Mouse (Mus musculus): ENCODE data around the gene Gad1. TPM values are rescaled to one million over a fixed set of nuclear protein-coding genes. Genes with fewer than 3 reads are reported as not detected.

The Gad1 gene
- total RNA-seq, 4 experiments from 2014 or later, result 404 to 571 (median 466) TPM

DNA sequence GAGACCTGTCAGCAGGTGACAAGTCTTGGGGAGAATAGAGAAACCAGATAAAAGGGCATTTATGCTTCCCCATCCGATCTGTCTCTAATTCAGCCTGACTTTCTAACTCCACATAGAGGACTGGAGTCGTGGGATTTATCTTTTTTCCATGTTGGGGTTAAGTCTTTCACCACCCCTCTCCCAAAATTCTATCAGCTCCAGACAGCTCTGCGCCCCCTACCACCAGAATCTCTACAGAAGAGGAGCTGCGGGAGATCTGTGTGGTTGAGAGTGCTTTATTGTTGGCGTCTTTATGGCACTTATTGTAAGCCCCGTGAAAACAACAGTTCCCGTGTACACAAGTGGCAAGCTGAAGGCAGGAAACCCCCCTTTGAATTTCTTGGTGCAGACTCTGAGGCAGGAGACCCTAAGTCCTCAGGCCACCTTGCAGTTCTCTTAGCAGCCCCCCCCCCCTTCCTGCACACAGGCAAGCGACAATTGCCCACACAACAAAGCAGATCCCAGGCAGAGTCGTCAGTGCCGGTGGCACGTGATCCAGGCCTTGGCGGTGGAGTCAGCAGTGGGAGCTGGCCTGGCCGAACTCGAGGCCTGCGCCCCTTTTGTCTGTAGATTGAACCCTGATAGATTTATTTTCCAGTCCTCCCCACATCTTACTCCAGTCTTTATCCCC lies 11.9 kb downstream of the Gad1 start:
- no peak for DNase-seq (ENCODE audit: low spot score in 2 of 2)

DNA sequence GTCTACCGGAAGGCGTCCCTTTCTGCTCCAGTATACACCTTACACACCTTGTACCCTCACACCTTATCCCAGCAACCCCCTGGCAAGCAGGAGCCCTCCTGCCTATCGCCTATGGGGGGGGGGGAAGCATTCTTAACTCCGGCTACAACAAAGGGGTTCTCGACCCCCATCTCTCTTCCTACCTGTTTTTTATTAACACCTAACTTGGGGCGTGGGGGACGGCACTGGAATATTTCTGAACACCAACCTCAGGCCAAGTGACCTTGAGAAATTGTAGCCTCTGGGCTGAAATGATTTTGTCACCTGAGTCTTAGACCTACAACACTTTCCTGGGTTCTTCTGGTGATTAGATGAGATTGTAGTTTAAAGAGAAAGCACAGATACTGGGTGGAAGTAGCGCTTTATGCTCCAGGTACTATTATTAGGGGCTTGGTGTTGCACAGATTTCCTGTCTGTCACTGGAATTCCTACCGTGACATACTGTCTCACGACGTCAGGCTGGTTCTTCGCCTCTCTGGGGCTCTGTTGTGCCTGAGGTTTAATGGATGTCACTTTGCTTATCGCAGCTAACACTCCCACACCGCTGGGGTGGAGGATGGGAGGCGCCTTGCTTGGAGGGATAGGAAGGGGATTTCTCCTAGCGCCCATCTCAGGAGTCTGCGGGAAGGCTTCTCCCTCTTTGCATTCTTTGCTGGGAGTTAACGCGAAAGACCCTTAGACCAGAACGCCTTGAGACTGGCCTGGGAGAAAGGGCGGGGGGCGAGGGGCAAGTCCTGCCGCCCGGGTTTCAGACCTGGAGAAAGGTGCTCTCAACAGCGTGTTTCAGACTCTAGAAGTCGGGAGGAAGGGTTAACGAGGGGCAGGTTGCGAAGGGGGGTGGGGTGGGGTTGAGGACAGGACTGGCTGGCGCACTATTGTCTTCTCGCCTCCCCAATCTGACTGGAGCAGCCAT lies 13.1 kb downstream of the Gad1 start:
- no peak for DNase-seq (ENCODE audit: low spot score in 2 of 2)

- DNase-seq (ENCODE audit: low spot score in 2 of 2), result no peak
These were observed 13.7 kb downstream of the Gad1 start for GRCm38 (mm10) chr2:70566603-70566981.

- no peak for DNase-seq (ENCODE audit: low spot score in 2 of 2)
These were observed 14.3 kb downstream of the Gad1 start for GRCm38 (mm10) chr2:70567071-70567681.

DNA sequence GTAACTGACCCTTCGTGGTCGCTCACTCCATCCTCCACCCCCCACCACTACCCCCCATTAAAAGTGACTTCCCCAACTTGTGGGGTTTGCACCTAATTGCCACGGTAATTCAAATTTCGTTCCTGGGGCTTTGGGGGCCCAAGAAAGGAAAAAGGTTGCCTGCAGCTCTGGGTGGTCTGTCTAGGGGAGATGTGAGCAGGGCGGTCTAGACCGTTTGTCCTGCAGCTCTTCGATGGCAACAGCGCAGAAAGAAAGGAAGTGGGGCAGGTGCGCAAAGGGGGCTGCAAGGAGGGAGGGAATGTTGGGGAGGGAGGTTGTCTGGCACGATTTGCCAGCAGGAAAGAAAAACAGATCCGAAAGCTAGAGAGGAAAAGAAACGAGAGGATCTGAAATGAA lies 14.8 kb downstream of the Gad1 start:
- no peak for DNase-seq (ENCODE audit: low spot score in 2 of 2)

DNA sequence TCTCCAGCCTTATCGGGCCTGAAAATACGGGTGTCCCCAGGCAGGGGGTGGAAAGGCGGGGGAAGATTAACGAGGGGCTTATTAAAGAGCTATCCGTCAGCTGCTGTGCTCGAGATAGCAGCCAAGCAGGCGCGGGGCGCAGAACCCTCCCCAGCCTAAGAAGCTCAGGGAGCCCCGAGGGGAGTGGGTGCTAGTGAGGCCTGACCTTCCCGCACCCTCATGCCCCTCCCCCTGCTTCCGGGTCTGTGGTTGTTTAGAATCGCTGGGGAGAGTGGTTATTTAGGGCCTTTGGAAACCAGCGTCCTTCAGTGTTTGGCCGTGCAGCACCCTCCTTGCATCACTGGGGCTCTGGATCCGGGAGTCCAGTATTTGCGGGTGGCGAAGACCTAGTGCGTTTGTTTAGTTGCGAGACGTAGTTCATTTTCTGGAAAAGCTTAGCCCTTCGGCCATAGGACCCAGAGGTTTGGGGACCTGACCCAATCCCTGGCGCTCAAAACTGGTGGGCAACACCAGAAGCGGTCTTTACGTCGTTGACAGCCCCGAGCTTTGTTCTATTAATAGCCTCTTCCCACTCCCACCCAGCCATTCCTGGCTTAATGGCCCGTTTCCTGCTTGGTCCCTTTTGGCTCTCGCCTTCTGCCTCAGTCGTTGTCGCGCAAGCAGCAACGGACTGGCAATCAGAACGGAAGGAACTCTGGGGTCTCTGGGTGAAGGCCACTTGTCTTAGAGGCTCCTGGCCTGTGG lies 15.5 kb downstream of the Gad1 start:
- DNase-seq (ENCODE audit: low spot score in 2 of 2), result no peak

GRCm38 (mm10) chr2:70571698-70572097 lies 18.8 kb downstream of the Gad1 start:
- DNase-seq (ENCODE audit: low spot score in 2 of 2), result no peak

DNA sequence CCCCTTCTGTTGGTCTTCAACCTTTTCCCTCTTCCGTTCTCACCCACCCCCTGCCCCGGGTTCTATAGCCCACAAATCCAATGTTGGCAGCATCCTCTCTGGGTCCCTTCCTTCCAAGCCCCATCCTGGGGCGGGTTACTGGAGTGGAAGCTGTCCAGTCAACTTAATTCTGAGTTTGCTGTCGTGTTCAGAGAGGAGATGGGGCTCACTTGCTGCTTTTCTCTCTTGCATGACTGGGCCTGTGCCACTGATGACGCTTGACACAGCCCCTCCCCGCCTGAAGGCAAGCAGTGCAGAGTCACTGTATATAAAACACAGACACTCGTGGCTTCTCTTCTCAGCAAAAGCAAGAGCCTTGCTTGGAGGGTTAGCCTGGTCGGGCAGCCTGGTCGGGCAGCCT lies 19.4 kb downstream of the Gad1 start:
- no peak for DNase-seq (ENCODE audit: low spot score in 2 of 2)

DNA sequence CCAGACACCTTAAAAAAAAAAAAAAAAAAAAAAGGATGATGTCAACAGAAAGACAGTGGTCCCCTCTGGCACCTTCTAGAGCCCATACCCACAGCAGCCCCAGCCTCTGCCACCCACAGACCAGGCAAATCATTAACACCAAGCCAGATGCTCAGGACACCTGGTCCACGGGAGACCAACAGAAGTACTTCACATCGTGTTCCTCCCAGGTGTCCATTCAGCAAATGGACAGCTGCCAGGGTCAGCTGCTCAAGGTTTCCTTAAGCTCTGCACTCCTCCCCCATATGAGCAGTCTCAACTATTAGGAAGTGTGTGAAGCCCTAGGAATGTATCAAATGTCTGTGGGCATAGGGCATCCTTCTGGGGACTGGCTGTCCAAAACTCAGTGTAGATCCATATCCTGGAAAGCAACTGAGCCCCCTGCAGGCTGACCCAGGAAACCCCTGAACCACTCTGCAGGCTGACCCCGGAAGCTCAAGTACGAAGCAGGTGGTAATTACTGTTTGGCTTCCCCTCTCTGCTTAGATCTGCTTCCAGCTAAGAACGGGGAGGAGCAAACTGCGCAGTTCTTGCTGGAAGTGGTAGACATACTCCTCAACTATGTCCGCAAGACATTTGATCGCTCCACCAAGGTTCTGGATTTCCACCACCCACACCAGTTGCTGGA lies 20.8 kb downstream of the Gad1 start:
- DNase-seq (ENCODE audit: low spot score in 2 of 2), result no peak

GRCm38 (mm10) chr2:70588200-70588599 lies 35.3 kb downstream of the Gad1 start:
- no peak for DNase-seq (ENCODE audit: low spot score in 2 of 2)

GRCm38 (mm10) chr2:70592432-70592831 lies 39.6 kb downstream of the Gad1 start:
- peak in 1 of 2 experiments; percentile 52 for DNase-seq (ENCODE audit: low spot score in 2 of 2)

DNA sequence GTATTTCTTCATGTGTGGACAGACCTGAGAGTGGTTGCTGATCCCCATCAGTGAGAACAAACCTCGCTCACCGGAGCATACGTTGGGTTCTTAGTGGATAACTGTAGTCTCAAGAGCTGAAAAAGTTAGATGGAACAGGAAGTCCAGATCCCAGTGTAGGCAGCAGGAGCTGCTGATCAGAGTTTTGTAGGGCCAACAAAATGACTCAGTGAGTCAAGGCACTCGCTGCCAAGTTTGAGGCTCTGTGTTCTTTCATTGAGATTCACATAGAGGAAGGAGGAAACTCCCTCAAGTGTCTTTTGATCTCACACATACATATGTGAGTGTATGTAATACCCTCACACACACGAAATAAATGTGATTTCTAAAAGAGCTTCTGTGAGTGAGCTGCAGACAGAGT lies 40.8 kb downstream of the Gad1 start:
- no peak for DNase-seq (ENCODE audit: low spot score in 2 of 2)

- no peak for DNase-seq (ENCODE audit: low spot score in 2 of 2)
These were observed 43.0 kb downstream of the Gad1 start for GRCm38 (mm10) chr2:70595896-70596295.

DNA sequence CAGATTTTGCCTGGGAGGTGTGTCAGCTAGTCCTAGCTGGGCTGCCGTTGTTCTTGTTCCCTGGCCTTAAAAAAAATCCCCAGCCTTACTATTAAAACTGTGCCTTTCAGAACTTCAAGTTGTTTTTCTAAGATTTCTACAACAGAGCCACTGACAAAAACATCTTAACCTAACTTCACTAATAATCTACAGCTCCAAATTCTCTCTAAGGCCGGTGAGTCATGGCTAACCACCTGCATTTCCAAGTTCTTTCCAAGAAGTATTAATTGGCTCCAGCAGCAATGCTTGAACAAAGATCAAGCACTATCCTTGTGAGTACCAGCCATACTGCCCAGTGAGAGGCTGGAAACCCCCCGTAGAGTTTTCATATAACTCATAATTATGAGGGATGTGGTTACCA lies 56.9 kb downstream of the Gad1 start:
- no peak for DNase-seq (ENCODE audit: low spot score in 2 of 2)

DNA sequence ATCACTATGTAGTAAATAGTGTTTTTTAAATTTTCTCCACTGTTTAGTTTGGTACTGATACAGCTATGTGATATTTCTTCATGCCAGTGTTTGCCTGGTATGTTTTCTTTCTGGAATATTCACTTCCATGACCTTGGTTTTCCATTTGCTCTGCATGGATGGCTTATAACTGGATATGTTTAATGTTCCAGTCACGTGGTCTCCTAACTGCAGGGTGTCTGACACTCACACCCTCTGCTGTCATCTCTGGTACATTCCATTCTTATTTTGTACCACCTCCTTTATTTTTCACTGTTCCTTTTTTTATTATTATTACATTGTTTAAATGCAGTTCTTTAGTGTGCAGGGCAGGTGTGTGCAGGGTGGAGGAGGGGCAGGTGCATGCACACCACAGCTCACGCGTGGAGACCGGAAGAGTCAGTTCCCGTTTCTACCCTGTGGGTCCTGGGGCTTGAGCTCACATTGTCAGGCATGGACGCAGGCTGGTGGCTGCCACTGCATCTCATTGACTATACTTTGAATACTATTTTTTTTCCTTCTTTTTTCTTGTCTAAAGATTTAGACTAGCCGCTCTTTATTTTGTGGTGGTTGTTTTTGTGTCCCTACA lies 62.0 kb downstream of the Gad1 start:
- no peak for DNase-seq (ENCODE audit: low spot score in 2 of 2)

DNA sequence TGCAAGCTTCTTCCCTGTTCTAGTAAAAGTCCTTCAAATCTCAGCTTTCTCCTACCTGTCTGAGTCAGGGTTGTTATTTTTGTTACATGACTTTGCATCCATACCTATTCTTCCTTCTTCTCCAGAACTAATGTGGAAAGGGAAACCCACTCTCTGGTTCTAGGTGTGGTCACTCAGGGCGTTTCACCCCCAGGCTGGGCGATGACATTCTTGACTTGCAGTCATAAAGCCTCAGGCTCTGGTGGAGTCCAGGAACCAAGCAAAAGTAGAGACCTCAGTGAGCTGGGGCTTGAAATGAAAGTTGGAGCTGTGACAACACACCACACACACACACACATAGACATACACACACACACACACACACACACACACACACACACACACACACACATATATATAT lies 63.2 kb downstream of the Gad1 start:
- no peak for DNase-seq (ENCODE audit: low spot score in 2 of 2)

DNA sequence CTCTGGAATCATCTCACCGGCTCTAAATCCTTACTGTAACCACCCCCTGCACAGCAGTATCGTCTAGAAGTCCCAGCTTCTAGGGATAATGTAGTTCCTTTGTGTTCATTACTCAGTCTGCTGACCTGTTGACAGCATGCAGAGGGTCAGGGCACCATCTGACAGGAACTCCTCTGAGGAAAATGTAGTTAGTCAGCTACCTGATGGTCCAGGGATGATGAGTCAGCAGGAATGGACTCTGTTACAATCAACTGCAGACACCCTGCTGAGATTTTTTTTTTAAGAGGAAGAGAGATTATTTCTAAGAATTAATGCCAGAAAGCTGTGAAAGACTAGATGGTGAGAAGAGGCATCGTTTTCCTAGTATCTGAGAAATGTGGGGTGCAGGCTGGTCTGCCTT lies 63.7 kb downstream of the Gad1 start:
- DNase-seq (ENCODE audit: low spot score in 2 of 2), result no peak

GRCm38 (mm10) chr2:70619232-70619835 lies 66.5 kb downstream of the Gad1 start:
- no peak for DNase-seq (ENCODE audit: low spot score in 2 of 2)

DNA sequence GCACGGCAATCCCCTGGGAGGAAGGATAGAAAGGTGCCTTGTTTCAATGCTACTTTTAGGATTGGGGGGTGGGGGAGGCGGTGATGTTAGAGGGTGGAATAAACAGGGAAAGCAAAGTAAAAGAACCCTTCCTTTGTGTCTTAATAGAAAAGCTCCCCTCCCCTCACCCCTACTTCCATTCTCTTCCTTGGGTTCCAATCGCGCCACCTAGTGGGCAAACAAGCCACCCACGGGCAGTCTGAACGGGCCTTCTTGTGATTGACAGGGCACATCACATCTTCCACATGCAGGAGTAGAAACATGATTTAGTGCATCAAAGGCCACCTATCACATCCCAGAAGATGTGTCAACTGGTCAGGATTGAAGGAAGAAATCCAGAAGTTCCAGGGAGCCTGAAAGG lies 67.4 kb downstream of the Gad1 start:
- DNase-seq (ENCODE audit: low spot score in 2 of 2), result peak; percentile 10 to 23

DNA sequence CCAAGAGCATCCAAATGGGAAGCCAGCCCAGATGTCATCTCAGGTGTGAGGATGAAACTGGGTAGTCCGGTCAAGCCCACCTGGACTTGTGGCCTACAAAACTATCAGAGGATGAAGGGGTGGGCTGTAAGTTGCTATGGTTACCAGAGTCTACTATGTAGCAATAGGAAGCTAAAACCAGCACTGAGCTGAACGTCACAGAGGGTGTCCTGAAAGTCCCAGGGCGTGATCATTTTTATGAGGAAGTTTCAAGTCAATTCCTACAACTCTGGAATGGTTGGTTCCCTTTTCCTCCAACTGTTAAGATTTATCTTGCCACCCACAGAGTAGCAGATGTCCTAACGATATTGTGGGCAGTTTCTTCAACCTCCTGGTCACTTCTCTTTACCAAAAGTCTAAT lies 69.4 kb downstream of the Gad1 start:
- no peak for DNase-seq (ENCODE audit: low spot score in 2 of 2)

Data from left cerebral cortex, adult 8-10 months (tissue).